Mouse (Mus musculus) liver, embryonic 15.5 days (tissue): ENCODE data around the gene Pigf. TPM values are rescaled to one million over a fixed set of nuclear protein-coding genes. Genes with fewer than 3 reads are reported as not detected.

Experiments
- ATAC-seq: fragments of 200-750 bp; cut with Nextera tagmentation; 2 replicates; pipeline ENCODE4 v1.8.0; 2017; ENCODE audit warnings: moderate number of reproducible peaks, mild to moderate bottlenecking, moderate library complexity; ENCODE audit not compliant: insufficient read depth
- H3K27ac ChIP-seq: fragments of 300-500 bp; sonication (generic); replicated peaks from 2 replicates; pipeline ENCODE4 v1.5.1; 2015; ENCODE audit warnings: mild to moderate bottlenecking, inconsistent platforms
- H3K27me3 ChIP-seq: fragments of 300-500 bp; sonication (generic); 2 replicates; pipeline ENCODE4 v1.6.1; 2015; ENCODE audit warnings: mild to moderate bottlenecking, inconsistent platforms
- H3K36me3 ChIP-seq: fragments of 300-500 bp; sonication (generic); replicated peaks from 2 replicates; pipeline ENCODE4 v1.6.1; 2015; ENCODE audit warnings: moderate library complexity, mild to moderate bottlenecking, inconsistent platforms
- H3K4me1 ChIP-seq: fragments of 300-500 bp; sonication (generic); replicated peaks from 2 replicates; pipeline ENCODE4 v1.6.1; 2015; ENCODE audit warnings: inconsistent platforms
- H3K4me2 ChIP-seq: fragments of 300-500 bp; sonication (generic); 2 replicates; pipeline ENCODE4 v1.6.1; 2015; ENCODE audit warnings: moderate library complexity, mild to moderate bottlenecking, inconsistent platforms
- H3K4me3 ChIP-seq: fragments of 300-500 bp; sonication (generic); replicated peaks from 2 replicates; pipeline ENCODE4 v1.5.1; 2015; ENCODE audit warnings: mild to moderate bottlenecking, inconsistent platforms
- H3K9ac ChIP-seq: fragments of 300-500 bp; sonication (generic); 2 replicates; pipeline ENCODE4 v1.6.1; 2015; ENCODE audit warnings: moderate library complexity, mild to moderate bottlenecking, inconsistent platforms
- H3K9me3 ChIP-seq: fragments of 300-500 bp; sonication (generic); replicated peaks from 2 replicates; pipeline ENCODE4 v1.6.1; 2016; ENCODE audit warnings: inconsistent platforms
- WGBS: fragments of 180-500 bp; shearing (Covaris S2); methylation state at CpG from one replicate; pipeline ENCODE4 v1.1.7; 2015; ENCODE audit warnings: mixed read lengths; ENCODE audit not compliant: insufficient replicate concordance; 5-methylcytosine and 5-hydroxymethylcytosine counted together
- polyA plus RNA-seq: library from polyadenylated mRNA; unstranded; fragments of >200 nt; fragmentation: Nextera tagmentation; extraction: Ambion mirVana; gene quantifications from 2 replicates; pipeline ENCODE4 v1.2.1, GENCODE M21; 2015

Pigf gene
- polyA plus RNA-seq, 1 experiment from 2014 or later: 11.2 TPM

DNA sequence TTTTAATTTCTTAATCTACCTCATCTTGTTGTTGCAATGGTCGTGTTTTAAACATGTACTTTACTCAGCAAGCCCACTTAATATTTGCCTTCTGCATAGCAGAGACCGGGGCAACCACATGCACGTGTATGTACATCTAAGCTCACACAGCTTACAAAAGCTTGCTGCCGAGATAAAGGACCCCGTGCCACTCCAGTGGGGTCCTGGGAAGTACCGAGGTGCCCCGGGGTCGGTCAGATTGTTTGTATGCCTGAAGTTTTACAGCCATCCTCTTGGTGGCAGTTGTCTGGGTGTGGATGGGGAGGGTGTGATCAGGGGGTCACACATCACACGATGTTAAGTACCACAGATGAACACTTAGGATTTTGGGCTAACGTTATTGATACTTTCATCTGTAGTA, 59.2 kb downstream of the Pigf start:
- Histone ChIP-seq H3K27me3 (peaks cover 43% of the 10 kb centered on the region), H3K4me2 (no peak overlapping the region), H3K9ac (no peak overlapping the region), H3K4me3 (no peak overlapping the region), H3K9me3 (no peaks in the 10 kb centered on the region), H3K4me1 (peaks cover 13% of the 10 kb centered on the region), H3K27ac (no peak overlapping the region), H3K36me3 (no peaks in the 10 kb centered on the region)
- 64% methylated on average over 10 of the region's 10 CpGs for WGBS
- no peak for ATAC-seq

DNA sequence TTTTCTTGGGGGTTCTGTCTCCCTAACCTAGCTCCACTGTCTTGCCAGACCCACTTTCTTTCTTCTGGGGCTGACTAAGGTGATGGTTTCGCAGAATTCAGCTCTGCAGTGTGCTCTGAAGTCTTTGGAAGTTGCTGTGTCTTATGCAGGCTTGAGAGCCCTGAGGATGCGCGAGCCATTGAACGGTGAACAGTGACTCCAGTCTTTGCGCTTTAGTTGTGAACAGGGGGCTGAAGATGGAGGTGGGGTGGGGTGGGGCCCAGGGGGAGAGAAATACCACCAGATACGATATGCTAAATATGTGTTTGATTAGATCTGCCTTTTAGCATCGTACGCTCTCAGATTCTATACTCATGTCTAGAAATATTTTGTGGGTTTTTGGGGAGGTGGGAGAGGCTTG, 60.1 kb downstream of the Pigf start:
- Histone ChIP-seq H3K4me1 (peaks cover 7% of the 10 kb centered on the region; the same call in 1 of the 2 replicates), H3K27ac (no peak overlapping the region), H3K36me3 (no peaks in the 10 kb centered on the region), H3K4me3 (no peak overlapping the region), H3K4me2 (no peak overlapping the region), H3K9ac (no peak overlapping the region), H3K9me3 (no peaks in the 10 kb centered on the region), H3K27me3 (peaks cover 45% of the 10 kb centered on the region)
- WGBS: 78% methylated on average over 8 of the region's 8 CpGs
- ATAC-seq: no peak

GRCm38 (mm10) chr17:86964502-86964901, 60.7 kb downstream of the Pigf start:
- H3K4me1 ChIP-seq: peaks cover 7% of the 10 kb centered on the region; the same call in 1 of the 2 replicates
- peaks cover 45% of the 10 kb centered on the region for H3K27me3 ChIP-seq
- no peaks in the 10 kb centered on the region for H3K36me3 ChIP-seq
- peak overlapping the region; percentile 60; the same call in 1 of the 2 replicates for H3K4me3 ChIP-seq
- no peak overlapping the region for H3K27ac ChIP-seq
- H3K9ac ChIP-seq: no peak overlapping the region
- peak; percentile 27; the same call in 1 of the 2 replicates for ATAC-seq
- H3K4me2 ChIP-seq: peak overlapping the region; percentile 75
- no peaks in the 10 kb centered on the region for H3K9me3 ChIP-seq
- 3% methylated on average over 10 of the region's 10 CpGs for WGBS

GRCm38 (mm10) chr17:86964041-86964440, 61.2 kb downstream of the Pigf start:
- no peak for ATAC-seq
- Histone ChIP-seq H3K27ac (no peak overlapping the region), H3K36me3 (no peaks in the 10 kb centered on the region), H3K4me3 (peak overlapping the region; percentile 60), H3K9ac (no peak overlapping the region), H3K9me3 (no peaks in the 10 kb centered on the region), H3K4me1 (peaks cover 7% of the 10 kb centered on the region; the same call in 1 of the 2 replicates), H3K4me2 (peak overlapping the region; percentile 75), H3K27me3 (peaks cover 45% of the 10 kb centered on the region)
- WGBS: 0% methylated on average over 6 of the region's 6 CpGs

GRCm38 (mm10) chr17:86963586-86963902, 61.7 kb downstream of the Pigf start:
- H3K4me1 ChIP-seq: peaks cover 7% of the 10 kb centered on the region; the same call in 1 of the 2 replicates
- H3K4me3 ChIP-seq: peak overlapping the region; percentile 60
- WGBS: under 1% methylated on average over 20 of the region's 26 CpGs
- peak overlapping the region; percentile 75 for H3K4me2 ChIP-seq
- no peaks in the 10 kb centered on the region for H3K36me3 ChIP-seq
- peak; percentile 20; the same call in 1 of the 2 replicates for ATAC-seq
- no peaks in the 10 kb centered on the region for H3K9me3 ChIP-seq
- peaks cover 45% of the 10 kb centered on the region for H3K27me3 ChIP-seq
- H3K9ac ChIP-seq: peak overlapping the region; percentile 54
- H3K27ac ChIP-seq: no peak overlapping the region; the same call in 1 of the 2 replicates

GRCm38 (mm10) chr17:86962894-86963585, 62.2 kb downstream of the Pigf start, which contains the start of gene Rhoq:
TSS of gene Rhoq (plus strand) at chr17:86963082.
- peak; percentile 83 for ATAC-seq
- no peaks in the 10 kb centered on the region for H3K9me3 ChIP-seq
- under 1% methylated on average over 82 of the region's 86 CpGs for WGBS
- H3K9ac ChIP-seq: peak within 1 kb of the TSS; percentile 54
- H3K4me1 ChIP-seq: peaks cover 7% of the 10 kb centered on the region; the same call in 1 of the 2 replicates
- H3K27ac ChIP-seq: peak within 1 kb of the TSS; percentile 33; the same call in 1 of the 2 replicates
- peak within 1 kb of the TSS; percentile 75 for H3K4me2 ChIP-seq
- peak within 1 kb of the TSS; percentile 60 for H3K4me3 ChIP-seq
- peaks cover 45% of the 10 kb centered on the region for H3K27me3 ChIP-seq
- H3K36me3 ChIP-seq: no peaks in the 10 kb centered on the region

DNA sequence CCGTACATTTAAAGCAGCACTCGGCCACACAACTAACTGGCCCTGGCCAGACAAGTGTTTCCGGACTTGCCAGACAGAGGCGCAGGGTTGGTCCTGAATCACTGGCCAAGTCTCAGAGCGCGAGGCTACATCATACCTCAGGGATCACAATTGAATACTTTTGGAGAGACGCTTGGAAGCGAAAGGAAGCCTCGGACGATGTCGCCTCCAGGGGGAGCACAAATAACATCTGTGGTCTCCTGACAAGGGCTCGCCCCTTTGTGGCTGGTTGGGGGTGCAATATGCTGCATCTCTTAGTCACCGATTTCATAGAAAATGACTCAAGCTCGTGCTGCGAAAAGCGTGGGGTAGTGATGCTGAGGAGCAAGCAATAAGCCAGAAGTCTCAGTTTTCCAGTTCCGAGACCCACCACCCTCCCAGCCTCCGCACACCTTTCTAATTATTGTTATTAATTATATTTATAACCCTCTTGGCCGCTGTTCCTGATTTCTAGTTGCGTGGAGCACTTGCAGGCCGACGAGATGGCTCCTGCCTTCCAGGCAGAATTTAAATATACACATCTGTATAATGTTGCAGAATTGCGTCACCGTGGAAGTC, 62.8 kb downstream of the Pigf start:
- H3K27ac ChIP-seq: peak overlapping the region; percentile 33; the same call in 1 of the 2 replicates
- under 1% methylated on average over 24 of the region's 24 CpGs for WGBS
- 0 out of 2 replicates have a peak, but pooled peaks have one; percentile 16 for ATAC-seq

DNA sequence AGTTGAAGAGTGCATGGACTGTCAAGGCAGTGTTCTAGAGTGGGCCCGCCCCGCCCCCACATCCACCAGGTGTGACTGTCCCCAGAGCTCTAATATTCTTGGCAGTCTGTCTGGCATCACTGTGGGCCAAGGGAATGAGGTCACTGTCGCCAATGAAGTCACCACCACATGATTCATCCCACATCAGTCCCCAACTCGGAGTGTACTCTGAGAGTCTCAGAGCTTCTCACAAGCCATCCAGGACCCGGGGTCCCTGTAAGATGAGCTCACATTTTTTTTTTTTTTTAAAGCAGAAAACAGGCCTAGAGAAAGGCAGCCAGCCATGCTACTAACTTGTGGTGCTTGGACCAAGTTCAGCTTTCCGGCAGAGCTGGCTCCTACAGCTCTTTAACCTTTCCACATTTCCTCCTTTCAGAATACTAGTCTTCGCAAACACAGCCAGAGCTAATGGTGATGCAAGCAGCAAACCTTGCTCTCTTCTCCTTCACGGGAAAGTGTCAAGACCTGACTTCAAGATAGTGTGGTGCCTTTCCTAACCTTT, 63.8 kb downstream of the Pigf start:
- H3K4me1 ChIP-seq: peaks cover 9% of the 10 kb centered on the region; the same call in 1 of the 2 replicates
- H3K9me3 ChIP-seq: no peaks in the 10 kb centered on the region
- WGBS: 46% methylated on average over 8 of the region's 8 CpGs
- peaks cover 45% of the 10 kb centered on the region for H3K27me3 ChIP-seq
- H3K36me3 ChIP-seq: no peaks in the 10 kb centered on the region
- H3K4me2 ChIP-seq: 0 out of 2 replicates have a peak overlapping the region, but pooled peaks have one; percentile 75
- no peak overlapping the region for H3K9ac ChIP-seq
- ATAC-seq: no peak
- H3K4me3 ChIP-seq: no peak overlapping the region
- H3K27ac ChIP-seq: no peak overlapping the region

More for the DNA sequence above, 62.8 kb downstream of the Pigf start:
- peaks cover 45% of the 10 kb centered on the region for H3K27me3 ChIP-seq
- no peaks in the 10 kb centered on the region for H3K9me3 ChIP-seq
- peak overlapping the region; percentile 60 for H3K4me3 ChIP-seq
- H3K9ac ChIP-seq: peak overlapping the region; percentile 54; the same call in 1 of the 2 replicates
- peak overlapping the region; percentile 75 for H3K4me2 ChIP-seq
- peaks cover 7% of the 10 kb centered on the region; the same call in 1 of the 2 replicates for H3K4me1 ChIP-seq
- no peaks in the 10 kb centered on the region for H3K36me3 ChIP-seq

- H3K4me2 ChIP-seq: peak overlapping the region; percentile 33
- no peak overlapping the region for H3K27ac ChIP-seq
- H3K4me3 ChIP-seq: 0 out of 2 replicates have a peak overlapping the region, but pooled peaks have one; percentile 7
- H3K36me3 ChIP-seq: no peaks in the 10 kb centered on the region
- no peaks in the 10 kb centered on the region for H3K9me3 ChIP-seq
- peaks cover 22% of the 10 kb centered on the region for H3K27me3 ChIP-seq
- WGBS: 22% methylated on average over 14 of the region's 14 CpGs
- H3K4me1 ChIP-seq: 0 out of 2 replicates have a peak, but pooled peaks cover 9% of the 10 kb centered on the region
- no peak overlapping the region for H3K9ac ChIP-seq
- no peak for ATAC-seq
These were observed 67.2 kb downstream of the Pigf start for GRCm38 (mm10) chr17:86957968-86958367.

- no peaks in the 10 kb centered on the region for H3K36me3 ChIP-seq
- no peak overlapping the region for H3K27ac ChIP-seq
- 72% methylated on average over 5 of the region's 5 CpGs for WGBS
- H3K9me3 ChIP-seq: no peaks in the 10 kb centered on the region
- 0 out of 2 replicates have a peak, but pooled peaks cover 6% of the 10 kb centered on the region for H3K4me1 ChIP-seq
- H3K4me2 ChIP-seq: no peak overlapping the region
- H3K27me3 ChIP-seq: peaks cover 14% of the 10 kb centered on the region
- no peak for ATAC-seq
- H3K9ac ChIP-seq: no peak overlapping the region
- no peak overlapping the region for H3K4me3 ChIP-seq
These were observed 68.0 kb downstream of the Pigf start for GRCm38 (mm10) chr17:86957239-86957638.

- H3K27ac ChIP-seq: no peak overlapping the region
- no peaks in the 10 kb centered on the region for H3K36me3 ChIP-seq
- no peak overlapping the region for H3K4me2 ChIP-seq
- no peak overlapping the region for H3K9ac ChIP-seq
- H3K27me3 ChIP-seq: no peaks in the 10 kb centered on the region
- no peak overlapping the region for H3K4me3 ChIP-seq
- WGBS: 58% methylated on average over 6 of the region's 6 CpGs
- no peaks in the 10 kb centered on the region for H3K4me1 ChIP-seq
- ATAC-seq: no peak
- H3K9me3 ChIP-seq: no peaks in the 10 kb centered on the region
These were observed 76.4 kb downstream of the Pigf start for GRCm38 (mm10) chr17:86948801-86949200.
